Mouse (Mus musculus): Measurements from ENCODE around the gene Gpr135.

The Gpr135 gene

GRCm38 (mm10) chr12:72070327-72071269, at the start of gene Gpr135:
TSS of gene Gpr135 (minus strand) at chr12:72071125.
- DNase-seq (ENCODE audit: low read depth): peak; percentile 44

GRCm38 (mm10) chr12:72115686-72116345, 44.9 kb upstream of the Gpr135 start:
- DNase-seq (ENCODE audit: low read depth): no peak

GRCm38 (mm10) chr12:72115126-72115525, 44.2 kb upstream of the Gpr135 start:
- no peak for DNase-seq (ENCODE audit: low read depth)

GRCm38 (mm10) chr12:72104525-72105281, 33.8 kb upstream of the Gpr135 start:
- peak; percentile 57 for DNase-seq (ENCODE audit: low read depth)

GRCm38 (mm10) chr12:72104027-72104426, 33.1 kb upstream of the Gpr135 start:
- DNase-seq (ENCODE audit: low read depth): no peak

GRCm38 (mm10) chr12:72102776-72103175, 31.9 kb upstream of the Gpr135 start:
- DNase-seq (ENCODE audit: low read depth): no peak

- no peak for DNase-seq (ENCODE audit: low read depth)
Measured at GRCm38 (mm10) chr12:72096966-72097365, 26.0 kb upstream of the Gpr135 start.

GRCm38 (mm10) chr12:72089802-72090201, 18.9 kb upstream of the Gpr135 start:
- no peak for DNase-seq (ENCODE audit: low read depth)

- DNase-seq (ENCODE audit: low read depth): no peak
Measured at GRCm38 (mm10) chr12:72086166-72086825, 15.4 kb upstream of the Gpr135 start.

- peak; percentile 99 for DNase-seq (ENCODE audit: low read depth)
Measured at GRCm38 (mm10) chr12:72085329-72086165, 14.6 kb upstream of the Gpr135 start, which contains the start of the genes L3hypdh and Jkamp. TSS of gene L3hypdh (minus strand) at chr12:72085439. TSS of gene Jkamp (plus strand) at chr12:72085589.

GRCm38 (mm10) chr12:72085024-72085328, 14.1 kb upstream of the Gpr135 start:
- no peak for DNase-seq (ENCODE audit: low read depth)

- DNase-seq (ENCODE audit: low read depth): no peak
Measured at GRCm38 (mm10) chr12:72084261-72085023, 13.5 kb upstream of the Gpr135 start.

GRCm38 (mm10) chr12:72083265-72083664, 12.3 kb upstream of the Gpr135 start:
- no peak for DNase-seq (ENCODE audit: low read depth)

GRCm38 (mm10) chr12:72082370-72082769, 11.4 kb upstream of the Gpr135 start:
- no peak for DNase-seq (ENCODE audit: low read depth)

- DNase-seq (ENCODE audit: low read depth): no peak
Measured at GRCm38 (mm10) chr12:72081961-72082360, 11.0 kb upstream of the Gpr135 start.

GRCm38 (mm10) chr12:72078248-72078647, 7.3 kb upstream of the Gpr135 start:
- no peak for DNase-seq (ENCODE audit: low read depth)

- DNase-seq (ENCODE audit: low read depth): no peak
Measured at GRCm38 (mm10) chr12:72069626-72070326, 1.1 kb downstream of the Gpr135 start.

GRCm38 (mm10) chr12:72057780-72058179, 13.1 kb downstream of the Gpr135 start:
- no peak for DNase-seq (ENCODE audit: low read depth)

- DNase-seq (ENCODE audit: low read depth): no peak
Measured at GRCm38 (mm10) chr12:72053851-72054250, 17.1 kb downstream of the Gpr135 start.

- no peak for DNase-seq (ENCODE audit: low read depth)
Measured at GRCm38 (mm10) chr12:72053303-72053702, 17.6 kb downstream of the Gpr135 start.
